Mouse (Mus musculus) ES-Bruce4 (cell line): ENCODE results near the gene Fbxl17.

ENCODE experiments used
- CTCF ChIP-seq: IDR thresholded peaks from one replicate; pipeline ENCODE4 v1.8.1; 2011; ENCODE audit warnings: low read depth, low read length
- EP300 ChIP-seq: IDR thresholded peaks from 2 replicates; pipeline ENCODE4 v1.6.1; 2011; ENCODE audit warnings: low read depth, low read length; ENCODE audit not compliant: insufficient read depth

GRCm38 (mm10) chr17:63060814-63061213 lies 439.0 kb downstream of the Fbxl17 start:
- TF ChIP-seq EP300 (no peak), CTCF (no peak)
